Mouse (Mus musculus) embryo, embryonic 11.5 days (tissue): ENCODE measurements around the gene Gm21891.
"Not testable (repeated sequence)": the region's sequence is repeated elsewhere in the genome, so short reads cannot be mapped to it uniquely, and the experiment has no call there.

Experiments
- DNase-seq: peaks from one replicate; pipeline ENCODE4 v3.0.0-alpha.2; 2012; ENCODE audit warnings: low read depth, low spot score

Gm21891 gene

GRCm38 (mm10) chrY:13133392-13133791 lies at the start of gene Gm21891:
Gene Gm21891 (minus strand): TSS chrY:13133492.
- DNase-seq, result not testable (repeated sequence)

- DNase-seq, result not testable (repeated sequence)
Measured at GRCm38 (mm10) chrY:13161668-13162067, 28.4 kb upstream of the Gm21891 start, which contains the start of gene Gm21425. Gene Gm21425 (plus strand): TSS chrY:13161968.
